Mouse (Mus musculus) A20 (cell line): Measurements from ENCODE around the gene Nudt21.
A peak's percentile ranks its signal among the peaks of the same experiment; 100 is the strongest.

ENCODE experiments used
- DNase-seq: peaks from one replicate; pipeline ENCODE4 v3.0.0-alpha.2; 2011; ENCODE audit warnings: low read depth, low spot score

The Nudt21 gene

GRCm38 (mm10) chr8:94036944-94037524, at the start of gene Nudt21, which contains the start of gene Ogfod1:
Gene Nudt21, minus strand, starts transcription at chr8:94037031.
Gene Ogfod1, plus strand, starts transcription at chr8:94037198.
- peak; percentile 99 for DNase-seq

DNA sequence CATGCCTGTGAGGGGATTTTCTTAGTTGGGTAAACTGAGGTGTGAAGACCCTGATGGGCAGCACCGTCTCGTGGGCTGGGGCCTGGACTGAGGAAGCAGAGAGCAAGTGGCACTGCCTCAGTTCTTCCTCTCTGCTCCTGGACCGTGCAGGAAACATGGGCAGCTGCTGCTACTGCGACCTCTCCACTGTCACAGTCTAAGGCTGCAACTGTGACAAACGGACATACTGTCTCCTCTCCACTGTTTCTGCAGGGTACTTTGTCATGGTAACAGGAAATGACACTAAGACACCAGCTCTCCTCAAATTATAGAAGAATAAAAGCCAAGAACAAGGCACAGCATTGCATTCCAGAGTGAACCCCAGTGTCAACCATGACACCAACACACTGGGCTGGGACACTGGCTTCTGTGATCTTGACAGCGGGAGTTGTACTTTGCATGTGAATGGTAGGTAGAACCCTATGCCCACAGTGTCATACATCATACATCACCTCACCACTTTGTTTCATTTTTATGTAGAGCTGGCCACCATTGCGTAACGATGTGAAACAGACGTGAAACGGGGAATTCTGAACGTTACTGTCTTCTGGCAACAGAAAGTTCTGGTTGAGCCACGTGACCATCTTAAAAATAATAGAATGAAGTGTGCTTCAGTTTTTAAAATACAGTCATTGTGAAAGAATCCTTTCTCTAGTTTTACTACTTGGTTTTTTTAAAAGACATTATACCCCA, 39.8 kb upstream of the Nudt21 start:
- peak; percentile 83 for DNase-seq

GRCm38 (mm10) chr8:94068793-94069192, 32.0 kb upstream of the Nudt21 start:
- no peak for DNase-seq

DNA sequence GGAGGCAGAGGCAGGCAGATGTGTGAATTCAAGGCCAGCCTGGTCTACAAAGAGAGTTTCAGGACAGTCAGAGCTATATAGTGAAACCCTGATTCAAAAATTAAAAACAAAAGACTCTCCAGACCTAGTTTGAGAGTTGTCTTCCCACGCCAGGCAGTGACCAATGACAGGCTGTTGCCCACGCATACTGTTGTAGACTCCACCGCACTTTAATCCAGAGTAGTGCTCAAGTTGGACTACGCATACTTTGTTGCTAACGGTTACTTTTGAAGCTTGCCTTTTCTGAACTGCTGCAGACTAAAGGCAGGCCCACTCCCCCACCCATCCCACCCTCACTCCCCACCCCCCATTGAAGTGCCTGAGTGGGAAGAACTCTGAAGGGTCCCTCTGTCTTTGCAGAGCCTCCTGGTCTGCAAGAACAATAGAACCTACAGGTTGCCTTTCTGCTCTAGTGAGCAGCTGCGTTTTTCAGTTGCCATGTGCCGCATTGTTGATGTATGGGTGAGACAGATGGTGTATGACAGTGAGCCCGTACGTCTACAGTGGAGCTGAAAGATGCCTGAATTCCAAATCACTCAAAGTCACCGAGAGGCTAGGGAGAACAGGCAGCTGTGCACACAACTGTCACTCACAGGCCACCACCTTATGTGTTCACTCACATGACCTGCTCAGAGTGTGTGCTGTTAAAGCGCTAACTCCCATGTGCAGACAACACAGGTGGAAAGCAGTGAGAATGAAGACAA, 29.5 kb upstream of the Nudt21 start:
- DNase-seq = no peak

DNA sequence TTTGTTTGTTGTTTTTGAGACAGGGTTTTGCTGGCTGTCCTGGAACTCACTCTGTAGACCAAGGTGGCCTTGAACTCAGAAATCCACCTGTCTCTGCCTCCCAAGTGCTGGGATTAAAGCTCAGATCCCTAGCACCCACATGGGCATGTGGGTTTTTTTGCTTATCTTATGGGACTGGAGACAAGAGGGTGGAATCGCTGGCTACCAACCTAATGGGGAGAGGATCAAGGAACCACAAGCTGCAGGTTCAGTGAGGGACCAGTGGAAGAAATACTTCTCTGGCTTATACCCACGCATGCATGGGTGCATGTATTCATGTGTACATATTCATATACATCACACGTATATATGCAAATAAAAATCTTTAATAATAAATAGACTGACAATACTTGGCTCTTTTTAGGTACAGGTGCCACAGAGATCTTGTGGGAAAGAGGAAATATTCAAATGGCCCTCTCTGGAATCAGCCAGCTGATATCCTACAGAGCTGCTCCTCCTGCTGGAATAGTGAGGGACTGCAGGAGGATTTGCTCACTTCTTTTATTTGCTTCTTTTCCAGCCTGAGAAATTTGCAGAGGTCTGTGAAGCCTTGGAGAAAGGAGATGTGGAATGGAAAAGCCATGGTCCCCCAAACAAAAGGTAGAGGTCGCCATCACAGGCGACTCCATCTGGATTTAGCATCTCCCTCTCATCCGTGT, 20.5 kb upstream of the Nudt21 start:
- peak; percentile 41 for DNase-seq

DNA sequence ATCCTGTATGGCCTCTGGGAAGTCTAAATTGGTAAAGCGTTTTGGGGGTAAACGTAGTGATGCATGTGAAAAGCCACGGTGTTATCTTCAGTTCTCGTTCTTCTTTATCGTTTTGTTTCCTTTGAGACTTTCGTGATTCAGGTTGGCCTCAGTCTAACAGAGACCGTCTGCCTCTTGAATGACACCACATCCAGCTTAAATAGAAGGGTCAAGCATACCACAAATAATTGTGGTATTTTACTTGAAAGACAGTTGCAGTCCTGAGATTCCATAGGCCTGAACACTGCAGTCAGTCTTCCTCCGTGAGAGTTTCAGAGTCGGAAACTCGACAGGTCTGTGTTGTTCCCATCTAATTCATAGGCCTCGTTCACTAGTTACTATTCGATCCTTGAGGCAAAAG, 15.9 kb upstream of the Nudt21 start:
- no peak for DNase-seq

DNA sequence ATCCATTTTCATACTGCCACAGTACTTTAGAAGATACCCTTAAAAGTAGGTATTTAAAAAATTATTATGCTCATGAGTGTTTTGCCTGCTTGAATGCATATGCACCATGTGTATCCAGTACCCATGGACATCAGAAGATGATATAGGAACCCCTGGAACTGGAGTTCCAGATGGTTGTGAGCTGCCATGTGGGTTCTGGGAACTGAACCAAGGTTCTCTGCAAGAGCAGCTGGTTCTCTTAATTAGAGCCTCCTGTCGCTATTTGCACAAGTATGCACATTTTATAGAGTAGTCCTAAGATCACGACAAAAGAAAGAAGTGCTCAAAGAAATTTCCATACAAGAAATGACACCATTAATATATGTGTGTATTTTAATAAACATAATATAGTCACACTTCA, 11.0 kb upstream of the Nudt21 start:
- no peak for DNase-seq

- DNase-seq = peak; percentile 68
Observed at GRCm38 (mm10) chr8:94037806-94038205, 975 bp upstream of the Nudt21 start.

- DNase-seq = peak; percentile 78
Observed at GRCm38 (mm10) chr8:94036541-94036940, 290 bp downstream of the Nudt21 start.

DNA sequence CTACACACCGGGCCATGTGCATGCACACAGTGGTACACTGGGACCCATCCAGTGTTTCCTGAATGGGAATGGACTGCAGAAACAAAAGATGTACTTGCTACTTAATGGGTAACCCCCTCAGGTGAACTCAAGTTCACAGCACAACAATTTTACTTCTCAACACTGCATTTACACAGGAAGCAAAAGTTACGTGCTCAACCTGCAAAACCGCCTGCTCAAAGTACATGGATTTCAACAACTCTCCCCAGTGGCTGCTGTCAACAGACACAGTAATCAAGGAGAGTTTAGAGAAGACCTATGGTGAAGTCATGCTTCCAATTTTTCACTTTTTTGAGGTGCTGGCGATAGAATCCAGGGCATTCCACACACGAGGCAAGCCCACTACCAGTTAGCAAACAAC, 1.6 kb downstream of the Nudt21 start:
- peak; percentile 36 for DNase-seq

GRCm38 (mm10) chr8:94033601-94034000, 3.2 kb downstream of the Nudt21 start:
- no peak for DNase-seq

DNA sequence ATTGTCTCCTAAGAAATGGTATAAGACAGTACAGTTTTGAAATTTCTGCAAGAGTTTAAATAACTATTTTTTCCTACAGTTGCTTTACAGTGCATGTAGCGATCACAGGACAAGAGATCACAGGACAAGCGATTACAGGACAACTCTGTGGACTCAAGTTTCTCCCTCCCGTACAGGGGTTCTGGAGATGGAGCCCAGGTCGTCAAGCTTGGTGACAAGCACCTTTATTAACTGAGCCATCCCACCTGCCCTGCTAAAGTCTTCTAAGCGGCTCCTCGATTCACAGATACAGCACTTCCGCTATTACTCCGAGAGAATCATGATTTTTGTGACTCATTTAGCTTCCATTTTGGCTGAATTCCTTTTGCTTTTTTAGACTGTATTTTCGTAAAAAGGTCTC, 7.1 kb downstream of the Nudt21 start:
- no peak for DNase-seq

DNA sequence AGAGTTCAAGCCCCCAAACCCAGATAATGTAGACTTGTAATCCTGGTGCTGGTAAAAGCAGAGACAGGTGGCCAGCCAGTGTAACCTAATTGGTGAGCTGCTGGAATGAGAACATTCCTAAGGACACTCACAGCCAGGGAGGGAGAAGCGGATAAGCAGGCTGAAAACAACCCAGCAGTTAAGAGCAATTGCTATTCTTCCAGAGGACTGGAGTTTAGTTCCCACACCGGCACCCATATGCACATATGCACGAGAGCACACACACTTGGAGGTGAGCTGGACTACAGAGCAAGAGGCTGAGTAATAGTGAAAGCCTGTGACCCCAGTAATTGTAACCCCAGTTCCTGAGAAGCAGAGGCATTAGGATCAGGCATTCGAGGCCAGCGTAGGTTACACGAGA, 12.9 kb downstream of the Nudt21 start:
- DNase-seq = no peak

DNA sequence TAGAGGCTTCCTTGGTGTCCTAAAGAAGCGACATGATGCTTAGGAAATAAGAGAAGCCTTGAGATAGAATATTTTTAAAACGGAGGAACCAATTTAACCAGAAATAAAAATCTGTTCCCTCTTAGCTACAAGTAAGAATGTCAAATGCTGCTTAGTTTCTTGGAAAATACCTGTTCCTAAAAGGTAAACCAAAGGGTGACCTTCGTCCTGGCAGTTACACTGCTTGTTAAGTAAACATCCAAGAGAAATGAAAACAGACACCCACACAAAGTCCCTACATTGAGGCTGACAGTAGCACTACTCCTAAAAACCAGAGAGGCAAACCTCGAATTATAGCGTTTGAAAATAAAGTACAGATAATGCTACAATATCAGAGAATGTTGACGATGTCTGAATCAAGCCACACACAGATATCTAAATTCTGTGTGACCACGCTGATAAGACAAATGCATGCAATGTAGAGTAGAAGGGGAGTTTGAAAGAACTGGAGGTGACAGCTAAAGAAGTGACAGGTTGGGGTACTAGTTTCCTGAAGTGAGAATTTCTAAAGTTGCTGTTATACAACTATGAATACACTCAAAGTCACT, 23.7 kb downstream of the Nudt21 start:
- DNase-seq = peak; percentile 42

- peak; percentile 85 for DNase-seq
Observed at GRCm38 (mm10) chr8:94012013-94012951, 24.5 kb downstream of the Nudt21 start, which contains the start of gene Amfr. Gene Amfr, minus strand, starts transcription at chr8:94012842.

GRCm38 (mm10) chr8:94011076-94012012, 25.5 kb downstream of the Nudt21 start:
- peak; percentile 57 for DNase-seq

DNA sequence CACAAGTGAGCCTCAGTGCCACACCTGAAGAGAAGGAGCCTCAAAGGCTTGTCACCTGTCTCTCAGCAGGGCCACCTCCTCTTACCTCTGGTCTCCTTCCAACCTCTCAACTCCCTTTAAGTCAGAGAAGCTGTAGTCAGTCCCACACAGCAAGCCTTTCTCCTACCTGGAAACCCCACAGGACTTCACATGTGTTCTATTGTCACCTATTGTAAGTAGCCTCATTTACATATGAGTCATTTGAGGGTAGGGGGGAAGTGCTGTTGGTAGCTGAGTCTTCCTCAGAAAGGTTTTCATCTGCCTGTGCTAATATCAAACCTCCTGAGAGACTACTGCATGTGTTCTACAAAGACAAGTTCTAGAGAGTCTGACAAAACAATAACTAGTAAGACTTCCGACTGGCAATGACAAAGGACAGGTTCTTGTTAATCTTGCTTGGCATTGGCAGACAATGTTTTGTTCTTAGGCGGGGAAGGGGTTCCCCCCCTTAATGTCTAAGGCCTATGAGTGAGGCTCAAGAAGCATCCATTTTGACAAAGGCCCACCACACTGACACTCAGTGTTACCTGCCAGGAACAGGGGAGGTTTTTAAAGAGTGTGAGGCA, 26.6 kb downstream of the Nudt21 start:
- DNase-seq = peak; percentile 63

DNA sequence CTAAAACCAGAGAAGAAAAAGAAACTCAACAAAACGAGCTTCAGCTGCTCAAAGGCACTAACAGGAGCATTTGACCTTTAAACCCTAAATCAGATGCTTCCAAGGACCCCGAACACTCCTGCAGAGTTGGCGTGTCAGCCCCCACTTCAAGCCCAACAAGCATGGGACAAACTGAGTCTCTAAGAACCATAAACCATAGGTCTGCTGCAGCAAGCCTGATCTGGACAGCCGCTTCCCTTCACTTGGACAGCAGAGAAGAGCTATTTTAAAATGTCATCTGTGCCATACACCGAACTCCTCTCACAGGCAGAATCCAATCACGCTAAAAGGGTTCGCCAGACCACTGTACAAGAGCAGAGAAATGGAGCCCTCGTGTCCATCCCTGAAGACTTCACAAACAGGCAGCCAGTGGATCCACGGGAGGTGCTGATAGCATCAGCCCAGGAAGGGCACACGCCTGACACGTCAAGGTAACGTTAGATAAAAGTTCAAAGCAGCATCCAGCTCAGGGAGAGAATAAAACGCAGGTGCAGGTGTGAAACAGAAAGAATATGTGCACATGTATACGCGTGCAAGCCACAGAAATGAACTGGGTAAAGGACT, 27.5 kb downstream of the Nudt21 start:
- DNase-seq = no peak
